Mouse (Mus musculus): ENCODE data around the gene Slc10a7. TPM values are rescaled to one million over a fixed set of nuclear protein-coding genes. Genes with fewer than 3 reads are reported as not detected.
A peak's percentile ranks its signal among the peaks of the same experiment; 100 is the strongest.

Slc10a7 gene
- polyA plus RNA-seq, 1 experiment from 2014 or later = 11.3 TPM

DNA sequence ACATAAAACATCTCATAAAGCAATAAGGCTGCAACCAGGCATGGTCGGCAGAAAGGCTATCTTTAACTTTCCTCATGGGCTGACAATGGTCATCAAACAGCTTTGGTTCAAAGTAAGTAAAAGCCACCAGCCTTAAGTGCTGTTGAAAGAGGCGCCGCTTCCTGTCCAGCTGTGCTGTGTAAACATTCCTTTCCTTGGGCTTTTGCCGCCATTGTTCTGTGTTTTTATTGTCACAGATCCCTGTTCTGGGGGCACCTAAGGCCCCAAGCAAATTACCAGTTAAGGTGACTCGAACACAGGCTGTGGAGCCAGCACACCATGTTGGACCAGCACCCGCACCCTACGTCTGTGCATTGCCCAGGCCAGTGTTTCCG, 210.9 kb downstream of the Slc10a7 start:
- H3K36me3 ChIP-seq (ENCODE audit: control insufficient read depth, insufficient read depth, low read length) = no peaks in the 10 kb centered on the region
- no peak overlapping the region for H3K27ac ChIP-seq (ENCODE audit: low read depth, low read length)
- no peak overlapping the region for H3K9ac ChIP-seq (ENCODE audit: low read depth, low read length)
- peaks cover 10% of the 10 kb centered on the region; the same call in 1 of the 2 replicates for H3K4me1 ChIP-seq (ENCODE audit: control insufficient read depth, insufficient read depth, low read length)
- H3K27me3 ChIP-seq (ENCODE audit: control insufficient read depth, insufficient read depth, low read length) = no peaks in the 10 kb centered on the region
- no peak overlapping the region for H3K4me3 ChIP-seq (ENCODE audit: low read length)
- H3K9me3 ChIP-seq (ENCODE audit: control insufficient read depth, low read length) = no peaks in the 10 kb centered on the region
- H3K4me2 ChIP-seq (replicated peaks; ENCODE audit: low read depth, low read length) = no peak overlapping the region
- WGBS = 35% methylated on average over 8 of the region's 8 CpGs
- no peak for ATAC-seq (ENCODE audit: low FRiP score, low TSS enrichment)

DNA sequence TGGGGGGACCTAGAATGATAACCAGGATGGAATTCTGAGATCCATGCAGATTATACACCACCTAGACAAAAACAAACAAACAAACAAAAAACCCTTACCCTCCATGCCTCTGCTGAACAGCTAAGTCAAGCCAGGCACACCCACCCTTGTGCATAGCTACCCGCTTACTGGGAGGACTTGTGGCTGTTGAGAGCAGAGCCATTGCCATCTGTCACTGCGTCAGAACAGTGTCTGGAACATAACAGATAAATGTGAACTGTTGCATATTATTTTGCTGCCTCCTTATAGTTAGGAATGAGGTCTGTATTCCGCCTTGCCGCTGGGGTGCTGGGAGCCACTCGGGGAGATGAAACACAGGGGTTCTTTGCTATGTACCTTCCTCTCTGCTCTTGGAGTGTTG, 212.4 kb downstream of the Slc10a7 start:
- WGBS = 89% methylated on average over 5 of the region's 5 CpGs
- H3K27ac ChIP-seq (ENCODE audit: low read depth, low read length) = no peak overlapping the region

DNA sequence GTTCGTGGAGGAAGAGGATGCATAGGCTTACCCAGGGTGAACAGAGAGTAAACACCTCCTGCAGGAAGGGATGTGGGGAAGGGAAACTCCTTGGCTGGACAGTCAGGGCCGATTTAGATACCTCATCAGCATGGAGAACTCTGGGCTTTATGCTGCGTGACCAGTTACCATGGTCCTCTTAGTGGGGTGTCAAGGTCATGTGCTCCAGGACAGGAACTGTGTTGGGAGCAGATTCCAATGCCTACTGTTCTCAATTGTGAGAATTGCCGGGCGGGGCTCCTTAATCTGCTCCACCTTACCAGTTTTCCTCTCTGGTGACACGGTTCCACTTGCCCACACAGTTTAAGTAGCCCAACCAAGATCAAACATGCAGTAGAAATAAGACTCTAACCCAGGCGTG, 213.1 kb downstream of the Slc10a7 start:
- H3K27me3 ChIP-seq (ENCODE audit: control insufficient read depth, insufficient read depth, low read length) = no peaks in the 10 kb centered on the region
- WGBS = 72% methylated on average over 7 of the region's 7 CpGs
- H3K36me3 ChIP-seq (ENCODE audit: control insufficient read depth, insufficient read depth, low read length) = no peaks in the 10 kb centered on the region
- H3K4me2 ChIP-seq (replicated peaks; ENCODE audit: low read depth, low read length) = no peak overlapping the region
- no peak overlapping the region for H3K4me3 ChIP-seq (ENCODE audit: low read length)
- no peak for ATAC-seq (ENCODE audit: low FRiP score, low TSS enrichment)
- H3K4me1 ChIP-seq (ENCODE audit: control insufficient read depth, insufficient read depth, low read length) = peaks cover 10% of the 10 kb centered on the region; the same call in 1 of the 2 replicates
- no peak overlapping the region for H3K27ac ChIP-seq (ENCODE audit: low read depth, low read length)
- no peak overlapping the region for H3K9ac ChIP-seq (ENCODE audit: low read depth, low read length)
- H3K9me3 ChIP-seq (ENCODE audit: control insufficient read depth, low read length) = no peaks in the 10 kb centered on the region

More for the DNA sequence above, 212.4 kb downstream of the Slc10a7 start:
- Histone ChIP-seq H3K4me3 (ENCODE audit: low read length) (no peak overlapping the region), H3K9me3 (ENCODE audit: control insufficient read depth, low read length) (no peaks in the 10 kb centered on the region), H3K9ac (ENCODE audit: low read depth, low read length) (no peak overlapping the region), H3K27me3 (ENCODE audit: control insufficient read depth, insufficient read depth, low read length) (no peaks in the 10 kb centered on the region), H3K4me1 (ENCODE audit: control insufficient read depth, insufficient read depth, low read length) (peaks cover 10% of the 10 kb centered on the region; the same call in 1 of the 2 replicates), H3K4me2 (replicated peaks; ENCODE audit: low read depth, low read length) (no peak overlapping the region), H3K36me3 (ENCODE audit: control insufficient read depth, insufficient read depth, low read length) (no peaks in the 10 kb centered on the region)
- ATAC-seq (ENCODE audit: low FRiP score, low TSS enrichment) = no peak

DNA sequence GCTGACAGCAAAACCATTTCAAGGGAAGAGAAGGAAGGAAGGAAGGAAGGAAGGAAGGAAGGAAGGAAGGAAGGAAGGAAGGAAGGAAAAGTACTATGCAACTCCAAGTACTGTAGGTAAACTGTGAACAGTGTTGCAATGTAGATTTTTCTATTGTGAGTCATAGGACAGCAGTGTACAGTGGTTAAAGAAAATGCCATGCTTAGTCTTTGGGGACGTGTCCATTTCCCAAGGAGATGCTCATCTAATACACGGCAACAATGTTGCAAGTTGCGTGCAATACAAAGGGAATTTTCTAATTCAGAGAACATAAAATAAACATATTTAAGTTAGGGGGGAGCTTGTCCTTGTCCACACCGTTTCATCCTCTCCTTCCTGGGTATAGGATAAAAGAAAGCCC, 215.7 kb downstream of the Slc10a7 start:
- Histone ChIP-seq H3K27ac (ENCODE audit: low read depth, low read length) (no peak overlapping the region), H3K4me3 (ENCODE audit: low read length) (no peak overlapping the region), H3K9me3 (ENCODE audit: control insufficient read depth, low read length) (no peaks in the 10 kb centered on the region), H3K4me1 (ENCODE audit: control insufficient read depth, insufficient read depth, low read length) (peaks cover 19% of the 10 kb centered on the region), H3K4me2 (replicated peaks; ENCODE audit: low read depth, low read length) (no peak overlapping the region), H3K36me3 (ENCODE audit: control insufficient read depth, insufficient read depth, low read length) (no peaks in the 10 kb centered on the region), H3K27me3 (ENCODE audit: control insufficient read depth, insufficient read depth, low read length) (no peaks in the 10 kb centered on the region), H3K9ac (ENCODE audit: low read depth, low read length) (no peak overlapping the region)
- WGBS = 92% methylated on average over 4 of the region's 4 CpGs
- no peak for ATAC-seq (ENCODE audit: low FRiP score, low TSS enrichment)

DNA sequence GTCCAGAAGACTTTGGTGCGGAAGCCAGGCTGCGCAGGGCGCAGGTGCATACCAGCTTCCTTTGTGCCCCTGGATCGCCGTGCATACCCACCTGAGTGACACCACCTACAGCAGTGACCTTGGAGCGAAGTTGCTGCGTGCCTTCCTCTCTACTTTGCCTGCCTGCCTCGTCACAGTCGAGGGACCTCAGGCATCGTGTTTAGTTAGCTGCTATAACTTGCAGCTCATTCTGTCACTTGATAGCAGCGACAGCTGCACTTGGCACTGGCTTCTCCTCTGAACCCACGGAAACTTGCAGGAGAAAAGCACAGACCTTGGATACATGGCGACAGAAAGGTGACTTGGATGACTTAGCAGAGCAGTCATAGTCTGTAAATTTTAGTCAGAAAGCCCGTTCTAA, 219.1 kb downstream of the Slc10a7 start:
- no peak overlapping the region for H3K9ac ChIP-seq (ENCODE audit: low read depth, low read length)
- ATAC-seq (ENCODE audit: low FRiP score, low TSS enrichment) = peak; percentile 87
- H3K4me3 ChIP-seq (ENCODE audit: low read length) = no peak overlapping the region
- H3K4me2 ChIP-seq (replicated peaks; ENCODE audit: low read depth, low read length) = no peak overlapping the region
- 56% methylated on average over 14 of the region's 14 CpGs for WGBS
- H3K27ac ChIP-seq (ENCODE audit: low read depth, low read length) = peak overlapping the region; percentile 63; the same call in 1 of the 2 replicates
- peaks cover 20% of the 10 kb centered on the region; the same call in 1 of the 2 replicates for H3K4me1 ChIP-seq (ENCODE audit: control insufficient read depth, insufficient read depth, low read length)
- H3K36me3 ChIP-seq (ENCODE audit: control insufficient read depth, insufficient read depth, low read length) = no peaks in the 10 kb centered on the region; the same call in 1 of the 2 replicates
- H3K9me3 ChIP-seq (ENCODE audit: control insufficient read depth, low read length) = no peaks in the 10 kb centered on the region
- H3K27me3 ChIP-seq (ENCODE audit: control insufficient read depth, insufficient read depth, low read length) = no peaks in the 10 kb centered on the region

DNA sequence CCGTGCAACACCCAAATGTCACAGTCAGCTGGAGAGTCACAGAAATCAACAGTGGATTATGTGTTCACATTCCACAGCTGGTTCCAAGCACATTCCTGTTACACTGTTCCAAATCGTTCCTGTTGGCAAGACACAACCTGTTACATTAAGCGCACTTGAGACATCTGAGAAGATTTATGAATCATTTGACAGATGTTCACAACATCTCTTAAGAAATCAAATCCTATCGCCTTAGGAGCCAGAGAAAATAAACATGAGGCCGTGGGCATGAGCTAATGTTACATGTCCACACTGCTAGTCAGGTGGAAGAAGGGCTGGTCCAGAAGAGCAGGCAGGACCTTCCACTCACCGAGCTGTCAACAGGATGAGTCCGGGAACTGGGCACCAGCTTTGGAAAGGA, 223.3 kb downstream of the Slc10a7 start:
- no peak overlapping the region for H3K9ac ChIP-seq (ENCODE audit: low read depth, low read length)
- no peak overlapping the region for H3K4me3 ChIP-seq (ENCODE audit: low read length)
- 51% methylated on average over 7 of the region's 7 CpGs for WGBS
- no peak overlapping the region for H3K4me2 ChIP-seq (replicated peaks; ENCODE audit: low read depth, low read length)
- H3K27ac ChIP-seq (ENCODE audit: low read depth, low read length) = 0 out of 2 replicates have a peak overlapping the region, but pooled peaks have one; percentile 37
- H3K36me3 ChIP-seq (ENCODE audit: control insufficient read depth, insufficient read depth, low read length) = no peaks in the 10 kb centered on the region; the same call in 1 of the 2 replicates
- H3K4me1 ChIP-seq (ENCODE audit: control insufficient read depth, insufficient read depth, low read length) = peaks cover 18% of the 10 kb centered on the region; the same call in 1 of the 2 replicates
- no peak for ATAC-seq (ENCODE audit: low FRiP score, low TSS enrichment)
- no peaks in the 10 kb centered on the region for H3K9me3 ChIP-seq (ENCODE audit: control insufficient read depth, low read length)
- H3K27me3 ChIP-seq (ENCODE audit: control insufficient read depth, insufficient read depth, low read length) = no peaks in the 10 kb centered on the region

DNA sequence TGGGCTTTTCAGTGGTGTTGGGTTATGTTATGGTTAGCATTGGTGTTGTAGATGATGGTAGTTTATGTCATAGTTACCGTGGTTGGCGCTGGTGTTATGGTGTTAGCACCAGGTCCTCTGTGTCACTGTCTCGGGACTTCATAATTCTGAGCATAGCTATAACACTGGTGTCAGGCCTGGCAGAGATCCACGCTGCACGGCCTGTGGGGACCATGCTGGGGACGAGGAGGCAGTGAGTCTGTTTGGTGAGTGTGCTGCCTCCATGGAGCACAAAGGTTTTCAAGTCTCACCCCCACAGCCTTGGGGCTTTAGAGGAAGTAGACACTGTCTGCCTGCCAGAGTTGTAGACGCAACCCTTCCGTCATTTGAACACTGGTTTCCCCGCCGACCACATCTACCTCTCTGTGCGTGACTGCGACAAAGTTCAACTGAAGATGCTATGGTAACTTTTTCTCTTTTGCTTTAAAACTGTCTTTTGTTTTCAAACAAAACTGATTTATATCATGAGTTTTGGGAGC, 223.9 kb downstream of the Slc10a7 start:
- no peak for ATAC-seq (ENCODE audit: low FRiP score, low TSS enrichment)

DNA sequence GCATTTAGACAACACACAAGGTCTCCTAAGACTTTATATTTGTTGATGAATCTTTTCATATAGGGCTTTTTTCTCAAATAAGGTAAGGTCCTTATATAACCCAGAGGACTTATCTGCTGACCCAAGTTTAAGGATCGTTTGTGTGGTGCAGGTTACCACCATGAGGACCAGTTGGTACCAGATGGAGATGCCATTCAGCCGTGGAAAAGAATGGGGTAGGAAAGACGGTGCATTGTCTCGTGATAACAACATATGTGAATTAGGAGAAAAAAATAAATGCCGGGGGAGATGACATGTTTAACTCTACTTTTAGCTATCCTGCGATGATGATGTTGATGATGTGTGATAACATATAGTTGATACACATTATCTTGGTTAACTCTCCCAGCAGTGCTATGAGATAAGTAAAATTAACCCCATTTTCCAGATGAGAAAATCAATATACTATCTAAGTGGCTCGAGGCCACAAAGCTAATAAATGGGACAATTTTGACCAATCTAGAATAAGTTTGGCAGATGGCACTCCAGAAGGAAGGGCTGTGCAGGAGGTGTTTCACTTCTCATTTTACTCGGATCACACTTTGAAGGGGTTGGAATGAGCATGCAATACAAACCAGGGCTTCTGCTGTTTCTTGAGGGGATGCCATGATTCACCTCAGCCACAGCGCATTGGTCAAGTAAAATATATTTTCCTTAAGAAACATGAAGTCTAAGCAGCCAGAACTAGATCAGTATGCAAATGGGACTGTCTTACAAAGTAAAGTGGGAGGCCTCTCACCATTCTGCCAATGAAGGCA, 225.8 kb downstream of the Slc10a7 start:
- no peak overlapping the region for H3K4me3 ChIP-seq (ENCODE audit: low read length)
- H3K4me2 ChIP-seq (replicated peaks; ENCODE audit: low read depth, low read length) = no peak overlapping the region
- 0 out of 2 replicates have a peak, but pooled peaks cover 11% of the 10 kb centered on the region for H3K4me1 ChIP-seq (ENCODE audit: control insufficient read depth, insufficient read depth, low read length)
- H3K9ac ChIP-seq (ENCODE audit: low read depth, low read length) = no peak overlapping the region
- H3K9me3 ChIP-seq (ENCODE audit: control insufficient read depth, low read length) = no peaks in the 10 kb centered on the region
- ATAC-seq (ENCODE audit: low FRiP score, low TSS enrichment) = no peak
- WGBS = 93% methylated on average over 9 of the region's 9 CpGs
- no peaks in the 10 kb centered on the region; the same call in 1 of the 2 replicates for H3K36me3 ChIP-seq (ENCODE audit: control insufficient read depth, insufficient read depth, low read length)
- no peak overlapping the region for H3K27ac ChIP-seq (ENCODE audit: low read depth, low read length)
- no peaks in the 10 kb centered on the region for H3K27me3 ChIP-seq (ENCODE audit: control insufficient read depth, insufficient read depth, low read length)

More for the DNA sequence above, 223.9 kb downstream of the Slc10a7 start:
- H3K36me3 ChIP-seq (ENCODE audit: control insufficient read depth, insufficient read depth, low read length) = no peaks in the 10 kb centered on the region; the same call in 1 of the 2 replicates
- H3K4me1 ChIP-seq (ENCODE audit: control insufficient read depth, insufficient read depth, low read length) = peaks cover 12% of the 10 kb centered on the region; the same call in 1 of the 2 replicates
- H3K4me3 ChIP-seq (ENCODE audit: low read length) = no peak overlapping the region
- no peak overlapping the region for H3K9ac ChIP-seq (ENCODE audit: low read depth, low read length)
- 81% methylated on average over 12 of the region's 12 CpGs for WGBS
- no peaks in the 10 kb centered on the region for H3K9me3 ChIP-seq (ENCODE audit: control insufficient read depth, low read length)
- no peaks in the 10 kb centered on the region for H3K27me3 ChIP-seq (ENCODE audit: control insufficient read depth, insufficient read depth, low read length)
- no peak overlapping the region for H3K4me2 ChIP-seq (replicated peaks; ENCODE audit: low read depth, low read length)
- H3K27ac ChIP-seq (ENCODE audit: low read depth, low read length) = 0 out of 2 replicates have a peak overlapping the region, but pooled peaks have one; percentile 37

DNA sequence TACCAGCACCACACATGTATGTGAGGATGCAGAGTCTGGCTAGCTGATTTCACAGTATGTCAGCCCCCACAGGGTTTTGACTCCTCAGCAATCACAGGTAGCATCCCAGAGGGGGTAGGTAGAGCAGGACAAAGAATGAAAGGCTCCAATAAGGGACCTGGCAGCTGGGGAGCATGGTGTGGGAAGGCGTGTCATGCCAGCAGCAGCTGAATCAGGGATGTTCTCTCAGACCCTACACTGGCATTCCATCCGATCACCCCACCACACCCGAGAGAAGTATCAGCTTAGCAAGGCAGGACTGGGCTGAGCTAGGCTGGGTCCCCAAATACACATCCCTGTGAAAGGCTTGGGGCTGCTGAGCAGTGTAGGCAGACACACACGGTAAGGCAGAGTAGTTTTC, 229.2 kb downstream of the Slc10a7 start:
- H3K4me3 ChIP-seq (ENCODE audit: low read length) = no peak overlapping the region
- peaks cover 13% of the 10 kb centered on the region for H3K4me1 ChIP-seq (ENCODE audit: control insufficient read depth, insufficient read depth, low read length)
- H3K27ac ChIP-seq (ENCODE audit: low read depth, low read length) = no peak overlapping the region
- no peak overlapping the region for H3K4me2 ChIP-seq (replicated peaks; ENCODE audit: low read depth, low read length)
- H3K36me3 ChIP-seq (ENCODE audit: control insufficient read depth, insufficient read depth, low read length) = no peaks in the 10 kb centered on the region
- no peaks in the 10 kb centered on the region for H3K27me3 ChIP-seq (ENCODE audit: control insufficient read depth, insufficient read depth, low read length)
- no peak overlapping the region for H3K9ac ChIP-seq (ENCODE audit: low read depth, low read length)
- 85% methylated on average over 4 of the region's 4 CpGs for WGBS
- no peak for ATAC-seq (ENCODE audit: low FRiP score, low TSS enrichment)
- H3K9me3 ChIP-seq (ENCODE audit: control insufficient read depth, low read length) = no peaks in the 10 kb centered on the region
